Mouse (Mus musculus): ENCODE measurements around the gene Gm42372. TPM values are rescaled to one million over a fixed set of nuclear protein-coding genes. Genes with fewer than 3 reads are reported as not detected.
A peak's percentile ranks its signal among the peaks of the same experiment; 100 is the strongest.

Gene Gm42372
- total RNA-seq, 2 experiments from 2014 or later: not detected

DNA sequence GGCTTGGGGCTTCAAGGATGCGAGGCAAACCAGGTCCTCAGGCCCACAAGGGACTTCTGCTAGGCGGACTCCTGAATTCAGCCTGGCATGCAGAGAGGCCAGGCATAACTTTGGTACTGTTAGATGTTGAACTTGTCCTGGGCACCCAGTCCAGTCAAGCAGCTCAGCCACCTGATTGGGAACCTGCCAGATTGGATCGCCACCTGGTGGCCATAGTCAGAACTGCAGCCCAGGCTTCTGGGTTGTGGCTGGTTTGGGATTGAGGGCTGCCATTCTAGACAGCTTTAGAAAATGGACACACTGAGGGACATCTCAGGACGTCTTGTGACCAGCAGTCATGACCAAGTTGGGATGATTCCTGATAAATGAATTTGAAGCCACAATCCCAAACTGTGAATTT, 16.8 kb downstream of the Gm42372 start:
- peak; percentile 80 for ATAC-seq (replicated peaks; ENCODE audit: low FRiP score, poor library complexity, severe bottlenecking)

- peak; percentile 55; the same call in 1 of the 2 replicates for ATAC-seq (replicated peaks; ENCODE audit: low FRiP score, poor library complexity, severe bottlenecking)
Measured at GRCm38 (mm10) chr7:17002375-17003195, 19.7 kb downstream of the Gm42372 start.

DNA sequence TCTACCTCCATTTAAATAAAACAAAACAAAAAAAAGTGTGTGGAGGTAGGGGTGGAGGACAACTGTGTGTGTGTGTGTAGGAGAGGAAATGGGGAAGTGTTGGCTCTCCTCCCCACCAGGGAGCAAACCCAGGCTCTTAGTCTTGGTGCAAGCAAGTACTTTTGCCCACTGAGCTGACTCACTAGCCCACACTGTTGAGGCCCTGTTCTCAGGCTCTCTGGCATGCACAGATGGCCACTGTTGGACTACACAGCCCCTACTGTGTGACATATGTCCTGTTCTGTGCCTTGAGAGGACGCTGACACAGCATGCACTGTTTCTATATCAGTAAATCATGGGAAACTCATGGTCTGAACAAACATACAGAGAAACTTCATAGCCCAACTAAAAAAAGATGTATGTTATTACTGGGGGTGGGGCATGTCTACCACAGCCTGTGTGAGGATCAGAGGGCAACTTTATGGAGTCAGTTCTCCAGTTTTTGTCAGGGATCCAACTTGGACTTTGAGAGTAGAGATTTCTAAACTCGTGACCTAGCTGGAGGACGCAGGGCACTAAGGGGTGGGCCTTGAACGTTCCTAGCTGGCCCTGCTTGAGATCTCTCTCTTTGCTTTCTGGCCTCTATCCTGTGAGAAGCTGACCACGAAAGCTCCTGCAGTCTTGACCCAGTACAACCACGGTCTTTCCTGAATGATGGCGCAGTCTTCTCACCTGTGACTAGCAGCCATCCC, 20.5 kb downstream of the Gm42372 start:
- no peak for ATAC-seq (replicated peaks; ENCODE audit: low FRiP score, poor library complexity, severe bottlenecking)

DNA sequence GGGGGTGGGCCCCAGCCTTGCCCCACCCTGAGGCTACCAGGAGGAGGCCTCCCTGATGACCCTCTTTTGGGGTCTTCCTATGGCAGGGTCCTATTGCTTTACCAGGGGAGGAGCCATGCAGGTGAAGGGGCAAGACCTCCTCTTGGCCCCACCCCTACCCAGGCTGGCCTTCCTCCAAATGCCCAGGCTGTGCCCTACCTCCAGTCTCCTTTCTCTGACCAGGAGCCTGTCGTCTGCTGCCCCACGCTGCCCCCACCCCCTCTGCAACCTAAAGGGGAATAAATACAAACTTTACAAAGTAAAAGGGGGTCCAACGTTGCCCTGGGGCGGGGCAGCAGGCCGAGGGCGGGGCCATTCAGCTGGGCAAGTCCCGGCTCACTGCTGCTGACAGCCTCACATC, 21.8 kb downstream of the Gm42372 start:
- ATAC-seq (replicated peaks; ENCODE audit: low FRiP score, poor library complexity, severe bottlenecking): no peak

GRCm38 (mm10) chr7:17007300-17007699, 24.4 kb downstream of the Gm42372 start:
- ATAC-seq (replicated peaks; ENCODE audit: low FRiP score, poor library complexity, severe bottlenecking): no peak

DNA sequence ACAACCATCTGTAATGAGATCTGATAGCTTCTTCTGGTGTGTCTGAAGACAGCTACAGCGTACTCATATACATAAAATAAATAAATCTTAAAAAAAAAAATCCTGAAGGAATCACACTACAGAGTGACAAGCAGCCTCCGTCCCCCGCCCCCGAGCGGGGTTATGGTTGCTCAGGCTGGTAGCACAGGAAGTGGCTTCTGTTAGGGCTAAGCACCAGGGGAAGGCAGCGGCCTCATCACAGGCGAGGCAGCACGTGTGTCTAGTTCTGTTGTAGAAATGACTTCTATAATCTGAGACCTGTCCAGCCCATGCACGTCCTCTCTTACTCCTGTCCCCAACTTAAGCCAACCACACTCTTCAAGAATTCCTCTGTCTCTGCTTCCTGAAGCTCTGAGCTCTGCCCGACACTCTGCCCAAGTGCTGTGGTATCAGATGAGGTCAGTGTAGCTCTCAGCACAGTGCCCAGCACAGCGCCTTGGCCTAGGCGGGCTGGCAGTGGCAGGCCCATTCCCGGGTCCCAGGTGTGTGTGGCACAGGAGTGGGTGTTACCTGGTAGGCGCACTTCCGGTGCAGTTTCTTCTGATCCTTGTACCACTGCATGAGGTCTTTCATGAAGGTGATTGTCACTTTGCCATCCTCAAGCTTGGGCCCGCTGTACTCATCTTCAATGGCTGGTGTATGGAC, 26.6 kb downstream of the Gm42372 start:
- ATAC-seq (replicated peaks; ENCODE audit: low FRiP score, poor library complexity, severe bottlenecking): no peak

GRCm38 (mm10) chr7:17010010-17010347, 27.1 kb downstream of the Gm42372 start:
- ATAC-seq (replicated peaks; ENCODE audit: low FRiP score, poor library complexity, severe bottlenecking): no peak

GRCm38 (mm10) chr7:17011909-17012590, 29.2 kb downstream of the Gm42372 start:
- ATAC-seq (replicated peaks; ENCODE audit: low FRiP score, poor library complexity, severe bottlenecking): no peak

- ATAC-seq (replicated peaks; ENCODE audit: low FRiP score, poor library complexity, severe bottlenecking): no peak
Measured at GRCm38 (mm10) chr7:17015381-17015780, 32.5 kb downstream of the Gm42372 start.

GRCm38 (mm10) chr7:17017036-17017435, 34.1 kb downstream of the Gm42372 start:
- no peak; the same call in 1 of the 2 replicates for ATAC-seq (replicated peaks; ENCODE audit: low FRiP score, poor library complexity, severe bottlenecking)

DNA sequence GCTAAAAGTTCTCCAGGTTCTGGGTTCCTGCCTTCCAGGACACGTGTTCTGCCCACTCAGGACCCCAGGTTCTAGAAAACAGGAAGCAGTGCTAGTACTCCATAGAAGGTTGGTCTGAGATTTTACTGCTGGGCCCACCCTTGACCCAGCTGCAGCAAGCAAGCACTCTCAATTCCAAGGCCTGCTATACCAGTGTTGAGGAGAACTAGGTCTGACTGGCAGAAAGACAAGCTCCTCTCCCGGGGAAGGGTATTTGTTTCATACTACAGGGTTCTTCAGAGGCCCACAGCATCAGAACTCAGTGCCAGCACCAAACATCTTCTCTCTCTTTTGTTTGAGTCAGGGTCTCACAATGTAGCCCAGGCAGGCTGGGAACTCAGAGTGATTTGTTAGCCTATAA, 35.0 kb downstream of the Gm42372 start:
- no peak for ATAC-seq (replicated peaks; ENCODE audit: low FRiP score, poor library complexity, severe bottlenecking)

DNA sequence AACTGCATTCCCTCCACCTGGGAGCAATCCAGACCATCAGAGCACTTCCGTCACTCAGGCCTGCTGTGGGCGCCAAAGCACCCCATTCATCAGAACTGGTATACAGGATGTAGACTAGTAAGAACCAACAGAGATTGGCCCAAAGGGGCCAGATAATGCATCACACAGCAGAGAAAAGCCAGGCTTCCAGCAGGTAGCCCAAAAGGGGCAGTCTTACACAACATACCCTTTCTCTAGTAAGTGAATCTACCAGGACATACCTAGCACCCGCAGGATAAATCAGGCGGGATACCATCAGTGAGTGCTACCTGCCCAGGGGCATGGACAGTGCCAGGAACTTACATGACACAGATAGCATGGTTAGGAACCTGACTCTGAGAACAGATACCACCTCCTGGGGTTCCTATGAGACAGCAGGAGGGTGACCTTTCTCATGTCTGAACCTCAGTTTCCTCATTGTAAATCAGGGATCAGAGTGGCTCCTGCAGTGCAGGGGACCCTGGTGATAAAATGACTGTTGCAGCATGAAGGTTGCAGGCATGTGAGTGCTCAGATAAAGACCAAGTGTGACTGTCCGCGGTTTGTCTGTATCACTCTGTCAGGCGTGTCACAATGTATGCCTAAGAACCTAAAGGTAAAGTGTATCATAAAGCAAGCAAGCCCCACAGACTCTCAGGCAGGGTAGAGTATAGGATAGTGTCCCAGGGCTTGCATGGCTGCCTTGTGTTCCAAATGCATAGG, 36.7 kb downstream of the Gm42372 start:
- ATAC-seq (replicated peaks; ENCODE audit: low FRiP score, poor library complexity, severe bottlenecking): no peak

- no peak for ATAC-seq (replicated peaks; ENCODE audit: low FRiP score, poor library complexity, severe bottlenecking)
Measured at GRCm38 (mm10) chr7:17022176-17022575, 39.3 kb downstream of the Gm42372 start.

DNA sequence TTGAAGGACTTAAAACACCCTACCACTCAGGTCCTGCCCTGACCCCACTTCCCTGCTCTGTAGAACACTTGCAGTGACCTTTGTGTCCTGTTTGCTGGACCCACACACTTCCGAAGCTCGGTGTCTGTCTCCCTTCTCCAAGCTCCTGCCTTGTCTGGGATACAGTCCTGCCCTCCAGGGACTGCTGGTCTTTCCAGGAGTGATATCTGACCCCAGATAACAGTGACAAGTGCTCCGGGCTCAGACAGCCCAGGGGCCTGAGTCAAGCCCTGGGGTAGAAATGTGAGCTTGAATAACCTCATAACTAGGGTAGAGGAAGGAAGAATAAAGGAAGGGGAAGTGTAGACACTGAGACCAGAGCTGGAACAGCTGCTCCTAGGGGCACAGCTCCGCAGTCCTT, 40.8 kb downstream of the Gm42372 start:
- ATAC-seq (replicated peaks; ENCODE audit: low FRiP score, poor library complexity, severe bottlenecking): no peak

GRCm38 (mm10) chr7:17024141-17024540, 41.3 kb downstream of the Gm42372 start:
- no peak for ATAC-seq (replicated peaks; ENCODE audit: low FRiP score, poor library complexity, severe bottlenecking)

DNA sequence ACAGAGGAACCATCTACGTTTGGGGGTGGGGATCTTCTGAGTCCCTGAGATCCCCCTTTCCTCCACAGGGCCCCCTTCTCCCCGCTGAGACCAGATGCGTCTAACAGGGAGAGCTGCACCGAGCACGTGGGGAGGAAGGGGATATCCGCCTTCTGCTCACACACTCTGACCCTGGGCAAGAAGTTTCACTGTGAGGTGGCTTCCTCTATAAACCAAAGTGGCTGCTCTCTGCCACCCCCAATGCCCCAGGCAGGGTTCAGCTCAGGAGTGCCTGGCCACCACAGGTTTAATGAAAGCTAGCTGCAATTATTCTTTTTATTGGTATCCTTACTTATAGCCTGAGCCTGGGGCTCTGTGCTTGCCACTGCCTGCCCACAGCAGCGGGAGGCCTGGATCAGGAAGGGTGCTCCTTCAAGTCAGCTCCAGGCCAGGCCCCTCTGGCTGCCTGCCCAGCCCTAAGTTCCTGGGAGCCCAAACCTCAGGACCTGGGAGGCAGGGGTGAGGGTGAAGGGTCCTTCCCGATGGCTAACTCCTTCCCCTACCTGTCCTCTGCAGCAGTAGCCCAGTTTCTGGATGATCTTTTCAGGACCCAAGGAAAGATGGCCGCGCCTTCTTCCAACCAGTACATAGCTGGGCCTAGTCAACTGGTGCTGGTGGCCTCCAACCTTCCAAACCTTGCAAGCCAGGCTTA, 42.1 kb downstream of the Gm42372 start:
- ATAC-seq (replicated peaks; ENCODE audit: low FRiP score, poor library complexity, severe bottlenecking): no peak

GRCm38 (mm10) chr7:17025505-17025894, 42.6 kb downstream of the Gm42372 start:
- ATAC-seq (replicated peaks; ENCODE audit: low FRiP score, poor library complexity, severe bottlenecking): no peak

DNA sequence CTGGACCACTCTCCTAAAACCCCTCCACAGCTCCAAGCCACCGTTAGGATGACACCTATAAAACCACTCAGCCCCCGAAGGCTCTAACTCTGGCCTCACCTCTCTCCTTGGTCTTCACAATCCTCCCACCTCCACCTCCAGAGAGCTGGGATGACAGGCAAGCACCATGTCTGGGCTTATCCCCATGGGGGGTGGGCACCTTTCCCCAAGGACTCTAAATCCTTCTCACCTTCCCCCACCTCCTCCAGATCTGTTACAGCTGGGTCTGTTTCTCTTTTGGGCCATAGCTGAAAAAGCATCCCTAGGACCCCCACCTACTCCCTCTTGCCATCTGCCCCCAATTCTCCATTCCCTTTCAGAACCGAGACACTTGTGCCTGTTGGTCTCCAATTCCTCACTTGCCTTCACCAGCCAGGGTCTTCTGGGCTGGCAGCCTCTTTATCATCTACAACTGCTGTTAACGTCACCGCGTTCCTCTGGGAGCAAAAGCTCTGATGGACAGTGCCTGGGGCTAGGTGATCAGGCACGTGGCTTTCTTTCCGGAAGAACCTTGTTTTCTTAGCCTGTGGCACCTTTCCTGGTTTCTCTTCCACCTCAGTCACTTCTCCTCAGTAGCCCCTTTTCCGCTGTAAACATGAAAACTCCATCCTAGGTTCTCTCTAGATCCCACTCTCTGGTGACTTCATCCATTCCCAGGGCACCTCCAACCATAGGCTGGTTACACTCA, 43.2 kb downstream of the Gm42372 start:
- no peak for ATAC-seq (replicated peaks; ENCODE audit: low FRiP score, poor library complexity, severe bottlenecking)
